Mouse (Mus musculus): ENCODE data around the gene Ifitm1. TPM values are rescaled to one million over a fixed set of nuclear protein-coding genes. Genes with fewer than 3 reads are reported as not detected.
"Not testable (repeated sequence)": the region's sequence is repeated elsewhere in the genome, so short reads cannot be mapped to it uniquely, and the experiment has no call there.

Gene Ifitm1
- total and polyA plus RNA-seq, 3 experiments: 7.6 to 29.4 (median 14.6) TPM

DNA sequence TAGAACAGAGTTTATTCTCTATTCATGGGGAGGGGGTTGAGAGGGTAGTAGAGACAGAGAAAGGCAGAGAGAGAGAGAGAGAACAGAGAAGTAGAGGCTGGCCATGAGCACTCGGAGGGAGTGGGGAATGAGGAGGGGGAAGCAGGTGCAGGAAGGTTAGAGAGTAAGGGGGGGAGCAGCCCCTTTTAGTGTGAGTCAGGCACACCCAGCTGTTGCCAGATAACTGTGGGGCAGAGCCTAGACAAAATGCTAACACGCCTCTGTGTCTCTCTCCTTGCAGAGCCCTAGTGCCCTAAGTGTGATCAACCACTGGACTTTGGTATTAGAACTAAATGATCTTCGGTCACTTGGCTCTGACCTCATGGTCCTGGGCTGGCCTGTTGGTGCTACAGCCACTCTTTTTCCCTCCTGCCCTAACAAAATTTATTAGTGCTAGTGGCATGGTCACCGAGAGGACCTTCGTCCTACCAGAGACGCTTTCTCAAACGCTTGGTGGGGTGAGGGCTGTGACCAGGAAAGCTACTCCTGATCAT is 44.3 kb downstream of the Ifitm1 start:
- DNase-seq: peak; percentile 6

- DNase-seq: no peak
Observed at GRCm38 (mm10) chr7:141016707-141017697, 50.0 kb downstream of the Ifitm1 start.

DNA sequence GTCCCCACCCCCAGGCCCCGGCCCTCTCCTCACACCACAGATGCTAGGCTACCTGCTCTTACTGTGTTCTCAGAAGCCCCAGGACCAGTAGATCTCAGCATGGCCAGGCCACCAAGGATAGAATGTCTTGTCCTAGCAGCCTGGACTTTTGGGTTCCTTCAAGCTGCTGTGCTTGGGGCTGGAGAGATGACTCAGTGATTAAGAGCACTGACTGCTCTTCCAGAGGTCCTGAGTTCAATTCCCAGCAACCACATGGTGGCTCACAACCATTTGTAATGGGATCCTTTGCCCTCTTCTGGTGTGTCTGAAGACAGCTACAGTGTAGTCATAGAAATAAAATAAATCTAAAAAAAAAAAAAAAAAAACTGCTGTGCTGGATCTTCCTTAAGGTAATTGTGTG is 50.8 kb downstream of the Ifitm1 start, which contains the start of gene Ifitm6:
Gene Ifitm6 (minus strand): TSS at position 101 of the 400 bp plus-strand sequence.
- not testable (repeated sequence) for DNase-seq

- no peak for DNase-seq
Observed at GRCm38 (mm10) chr7:141019028-141019427, 52.0 kb downstream of the Ifitm1 start.

Other genes starting within 250 kb of the Ifitm1 start
- gene Cyp2e1, start 203.5 kb upstream of the Ifitm1 start, total RNA-seq (2021): 1,000 to 10,000 TPM in 1 of 2 experiments, 100 to 1,000 TPM in 1; 264 to 1,313 TPM
- 19.3 and 45.7 TPM in 2 replicates for gene Cyp2e1, start 203.5 kb upstream of the Ifitm1 start, polyA plus RNA-seq (2012; rRNA removed)
- gene Syce1, start 179.4 kb upstream of the Ifitm1 start, total RNA-seq (2021): not detected
- not detected in 2 replicates for gene Syce1, start 179.4 kb upstream of the Ifitm1 start, polyA plus RNA-seq (2012; rRNA removed)
- 1 to 10 TPM; 2.2 to 5.3 TPM for gene Zfp941, start 145.0 kb upstream of the Ifitm1 start, total RNA-seq (2021)
- 0.08 and 0.29 TPM in 2 replicates for gene Zfp941, start 145.0 kb upstream of the Ifitm1 start, polyA plus RNA-seq (2012; rRNA removed)
- gene Urah, start 132.2 kb upstream of the Ifitm1 start, total RNA-seq (2021): 1 to 10 TPM in 1 of 2 experiments, not detected in 1; 1.7 TPM
- gene Urah, start 132.2 kb upstream of the Ifitm1 start, polyA plus RNA-seq (2012; rRNA removed): 0.98 and 3.1 TPM in 2 replicates
- not detected for gene Scgb1c1, start 121.7 kb upstream of the Ifitm1 start, total RNA-seq (2021)
- not detected in 2 replicates for gene Scgb1c1, start 121.7 kb upstream of the Ifitm1 start, polyA plus RNA-seq (2012; rRNA removed)
- under 1 TPM in 1 of 2 experiments, not detected in 1; 0.26 TPM for gene Odf3, start 119.4 kb upstream of the Ifitm1 start, total RNA-seq (2021)
- 3.0 and 4.4 TPM in 2 replicates for gene Odf3, start 119.4 kb upstream of the Ifitm1 start, polyA plus RNA-seq (2012; rRNA removed)
- not detected for gene Gm45785, start 110.9 kb upstream of the Ifitm1 start, total RNA-seq (2021)
- 0.44 and 0.46 TPM in 2 replicates for gene Gm45785, start 110.9 kb upstream of the Ifitm1 start, polyA plus RNA-seq (2012; rRNA removed)
- 10 to 100 TPM; 60.4 to 66.4 TPM for gene Ric8a, start 110.3 kb upstream of the Ifitm1 start, total RNA-seq (2021)
- gene Ric8a, start 110.3 kb upstream of the Ifitm1 start, polyA plus RNA-seq (2012; rRNA removed): 93.7 and 102 TPM in 2 replicates
- gene Bet1l, start 109.6 kb upstream of the Ifitm1 start, total RNA-seq (2021): 10 to 100 TPM; 32.0 to 34.7 TPM
- gene Bet1l, start 109.6 kb upstream of the Ifitm1 start, polyA plus RNA-seq (2012; rRNA removed): 18.0 and 20.2 TPM in 2 replicates
- gene Psmd13, start 85.3 kb upstream of the Ifitm1 start, total RNA-seq (2021): 100 to 1,000 TPM; 104 to 122 TPM
- gene Psmd13, start 85.3 kb upstream of the Ifitm1 start, polyA plus RNA-seq (2012; rRNA removed): 37.4 and 46.4 TPM in 2 replicates
- gene Sirt3, start 84.9 kb upstream of the Ifitm1 start, total RNA-seq (2021): 10 to 100 TPM; 28.3 to 35.6 TPM
- 41.2 and 47.4 TPM in 2 replicates for gene Sirt3, start 84.9 kb upstream of the Ifitm1 start, polyA plus RNA-seq (2012; rRNA removed)
- 1,000 to 10,000 TPM; 1,499 to 1,761 TPM for gene Cox8b, start 66.8 kb upstream of the Ifitm1 start, total RNA-seq (2021)
- gene Cox8b, start 66.8 kb upstream of the Ifitm1 start, polyA plus RNA-seq (2012; rRNA removed): 454 and 875 TPM in 2 replicates
- gene Nlrp6, start 46.3 kb upstream of the Ifitm1 start, total RNA-seq (2021): 1 to 10 TPM; 1.0 to 2.0 TPM
- 0.62 and 1.2 TPM in 2 replicates for gene Nlrp6, start 46.3 kb upstream of the Ifitm1 start, polyA plus RNA-seq (2012; rRNA removed)
- gene Pgghg, start 25.8 kb upstream of the Ifitm1 start, total RNA-seq (2021): 10 to 100 TPM; 26.5 to 48.7 TPM
- gene Pgghg, start 25.8 kb upstream of the Ifitm1 start, polyA plus RNA-seq (2012; rRNA removed): 56.0 and 59.0 TPM in 2 replicates
- gene Ifitm5, start 16.9 kb upstream of the Ifitm1 start, total RNA-seq (2021): 1 to 10 TPM in 1 of 2 experiments, under 1 TPM in 1; 0.78 to 1.3 TPM
- gene Ifitm5, start 16.9 kb upstream of the Ifitm1 start, polyA plus RNA-seq (2012; rRNA removed): 1.2 and 2.7 TPM in 2 replicates
- not detected for gene Gm45717, start 11.3 kb upstream of the Ifitm1 start, total RNA-seq (2021)
- not detected in 2 replicates for gene Gm45717, start 11.3 kb upstream of the Ifitm1 start, polyA plus RNA-seq (2012; rRNA removed)
- 100 to 1,000 TPM; 504 to 654 TPM for gene Ifitm2, start 11.2 kb upstream of the Ifitm1 start, total RNA-seq (2021)
- gene Ifitm2, start 11.2 kb upstream of the Ifitm1 start, polyA plus RNA-seq (2012; rRNA removed): 947 and 952 TPM in 2 replicates
- gene Ifitm3, start 43.5 kb downstream of the Ifitm1 start, total RNA-seq (2021): 100 to 1,000 TPM; 102 to 148 TPM
- 140 and 146 TPM in 2 replicates for gene Ifitm3, start 43.5 kb downstream of the Ifitm1 start, polyA plus RNA-seq (2012; rRNA removed)
- under 1 TPM in 1 of 2 experiments, not detected in 1; 0.93 TPM for gene Ifitm6, start 50.7 kb downstream of the Ifitm1 start, total RNA-seq (2021)
- 0.39 and 1.2 TPM in 2 replicates for gene Ifitm6, start 50.7 kb downstream of the Ifitm1 start, polyA plus RNA-seq (2012; rRNA removed)
- gene Gm17387, start 61.9 kb downstream of the Ifitm1 start, total RNA-seq (2021): not detected
- gene Gm17387, start 61.9 kb downstream of the Ifitm1 start, polyA plus RNA-seq (2012; rRNA removed): not detected in 2 replicates
- gene B4galnt4, start 93.9 kb downstream of the Ifitm1 start, total RNA-seq (2021): 1 to 10 TPM; 1.4 to 3.0 TPM
- gene B4galnt4, start 93.9 kb downstream of the Ifitm1 start, polyA plus RNA-seq (2012; rRNA removed): 1.7 and 5.1 TPM in 2 replicates
- gene Pkp3, start 111.0 kb downstream of the Ifitm1 start, total RNA-seq (2021): 1 to 10 TPM in 1 of 2 experiments, under 1 TPM in 1; 0.89 to 1.5 TPM
- 0.68 and 1.4 TPM in 2 replicates for gene Pkp3, start 111.0 kb downstream of the Ifitm1 start, polyA plus RNA-seq (2012; rRNA removed)
- 1 to 10 TPM; 2.8 to 5.3 TPM for gene Sigirr, start 133.4 kb downstream of the Ifitm1 start, total RNA-seq (2021)
- 6.7 and 8.7 TPM in 2 replicates for gene Sigirr, start 133.4 kb downstream of the Ifitm1 start, polyA plus RNA-seq (2012; rRNA removed)
- under 1 TPM in 1 of 2 experiments, not detected in 1; 0.17 TPM for gene Ano9, start 150.6 kb downstream of the Ifitm1 start, total RNA-seq (2021)
- 0.17 and 0.25 TPM in 2 replicates for gene Ano9, start 150.6 kb downstream of the Ifitm1 start, polyA plus RNA-seq (2012; rRNA removed)
- gene Ptdss2, start 155.2 kb downstream of the Ifitm1 start, total RNA-seq (2021): 10 to 100 TPM; 27.7 to 37.9 TPM
- gene Ptdss2, start 155.2 kb downstream of the Ifitm1 start, polyA plus RNA-seq (2012; rRNA removed): 38.2 and 41.7 TPM in 2 replicates
- 100 to 1,000 TPM; 301 to 302 TPM for gene Rnh1, start 205.6 kb downstream of the Ifitm1 start, total RNA-seq (2021)
- 214 and 394 TPM in 2 replicates for gene Rnh1, start 205.6 kb downstream of the Ifitm1 start, polyA plus RNA-seq (2012; rRNA removed)
- 10 to 100 TPM; 65.5 to 99.1 TPM for gene Hras, start 226.8 kb downstream of the Ifitm1 start, total RNA-seq (2021)
- 41.8 and 47.1 TPM in 2 replicates for gene Hras, start 226.8 kb downstream of the Ifitm1 start, polyA plus RNA-seq (2012; rRNA removed)
- 1 to 10 TPM; 6.3 to 8.0 TPM for gene Lrrc56, start 226.9 kb downstream of the Ifitm1 start, total RNA-seq (2021)
- gene Lrrc56, start 226.9 kb downstream of the Ifitm1 start, polyA plus RNA-seq (2012; rRNA removed): 8.0 and 8.7 TPM in 2 replicates
- under 1 TPM; 0.17 TPM for gene Lmntd2, start 246.9 kb downstream of the Ifitm1 start, total RNA-seq (2021)
- gene Lmntd2, start 246.9 kb downstream of the Ifitm1 start, polyA plus RNA-seq (2012; rRNA removed): 0.81 and 1.2 TPM in 2 replicates
- 1 to 10 TPM; 2.0 to 6.0 TPM for gene Rassf7, start 248.6 kb downstream of the Ifitm1 start, total RNA-seq (2021)
- 14.1 and 18.1 TPM in 2 replicates for gene Rassf7, start 248.6 kb downstream of the Ifitm1 start, polyA plus RNA-seq (2012; rRNA removed)